Mouse (Mus musculus) CD4-positive helper T cell, adult 2 months (primary cell): ENCODE measurements around the gene Nploc4.

Source experiments
- DNase-seq: peaks from one replicate; pipeline ENCODE4 v3.0.0-alpha.2; 2012; ENCODE audit warnings: low read depth, missing footprints, low spot score

Gene Nploc4

GRCm38 (mm10) chr11:120378611-120379540 is 58.6 kb downstream of the Nploc4 start, which contains the start of gene Faap100:
Faap100 (minus strand) TSS chr11:120378764.
- DNase-seq: peak; percentile 96

DNA sequence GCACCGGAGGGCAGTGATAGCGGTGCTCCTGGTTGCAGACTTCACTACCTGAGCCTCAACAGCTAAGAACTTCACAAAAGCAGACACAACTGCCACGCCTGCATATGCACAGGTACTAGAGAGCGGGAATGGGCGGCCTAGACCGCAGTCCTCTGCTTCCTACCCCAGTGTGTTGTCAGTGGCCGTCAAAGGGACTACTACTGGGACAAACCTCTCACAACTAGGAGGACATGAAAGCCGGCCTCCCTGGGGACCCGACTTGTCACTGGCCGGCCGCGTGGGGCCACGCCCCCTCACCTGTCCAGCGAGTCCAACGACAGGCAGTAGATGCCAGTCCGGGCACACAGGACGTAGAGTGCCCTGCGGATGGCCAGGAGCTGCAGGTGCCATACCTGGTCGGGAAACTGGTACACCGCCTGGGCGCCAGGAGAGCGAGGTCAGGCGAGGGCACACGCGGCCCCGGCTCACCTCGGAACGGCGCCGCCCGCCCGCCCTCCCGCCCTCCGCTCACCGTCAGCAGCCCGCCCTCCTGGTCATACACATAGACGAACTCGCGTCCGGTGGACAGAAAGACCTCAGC is 59.4 kb downstream of the Nploc4 start:
- no peak for DNase-seq

DNA sequence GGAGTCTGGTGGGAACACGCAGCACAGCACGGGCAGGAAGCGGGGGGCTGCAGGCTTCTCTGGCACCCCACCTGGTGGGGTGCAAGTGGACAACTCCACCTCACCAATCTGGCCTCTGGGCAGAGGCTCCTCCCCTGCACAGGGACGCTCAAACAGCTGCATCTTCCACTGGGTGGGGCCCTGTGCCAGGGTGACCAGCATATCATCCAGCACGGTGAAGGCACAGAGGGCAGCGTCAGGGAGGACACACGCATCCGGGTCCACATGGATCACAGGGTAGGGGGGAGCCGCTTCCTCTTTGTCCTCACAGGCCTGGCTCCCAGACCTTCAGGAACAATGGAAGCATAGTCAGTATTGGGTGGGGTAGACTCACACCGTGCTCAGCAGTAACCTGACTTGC is 60.2 kb downstream of the Nploc4 start:
- DNase-seq: no peak

- no peak for DNase-seq
Measured at GRCm38 (mm10) chr11:120376302-120377160, 61.0 kb downstream of the Nploc4 start.

- no peak for DNase-seq
Measured at GRCm38 (mm10) chr11:120375324-120375723, 62.2 kb downstream of the Nploc4 start.

GRCm38 (mm10) chr11:120373820-120374586 is 63.5 kb downstream of the Nploc4 start:
- no peak for DNase-seq

DNA sequence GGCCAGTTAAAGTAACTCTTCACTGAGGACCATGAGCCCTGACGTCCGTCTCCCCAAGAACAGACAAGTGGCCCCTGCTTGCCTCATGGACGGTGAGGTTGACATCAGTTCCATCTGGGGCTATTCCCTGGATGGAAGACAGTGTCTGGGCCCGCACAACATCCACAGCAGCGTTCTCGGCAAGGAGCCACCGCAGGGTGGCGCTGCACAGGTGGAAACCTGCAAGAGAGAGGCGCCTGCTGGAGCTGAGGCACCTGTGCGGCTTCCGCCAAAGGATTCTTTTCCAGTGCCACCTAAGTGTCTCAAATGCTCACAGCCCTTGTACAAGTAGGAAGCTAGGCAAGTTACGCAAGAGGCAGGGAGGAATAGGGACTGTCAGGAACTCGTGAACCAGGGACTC is 64.5 kb downstream of the Nploc4 start:
- no peak for DNase-seq

GRCm38 (mm10) chr11:120369656-120370055 is 67.9 kb downstream of the Nploc4 start:
- peak; percentile 68 for DNase-seq

GRCm38 (mm10) chr11:120366443-120367027 is 71.0 kb downstream of the Nploc4 start:
- no peak for DNase-seq

- DNase-seq: no peak
Measured at GRCm38 (mm10) chr11:120362891-120363290, 74.6 kb downstream of the Nploc4 start.

- DNase-seq: no peak
Measured at GRCm38 (mm10) chr11:120361295-120361694, 76.2 kb downstream of the Nploc4 start, which contains the start of gene Fscn2. Fscn2 (plus strand) TSS chr11:120361534.

DNA sequence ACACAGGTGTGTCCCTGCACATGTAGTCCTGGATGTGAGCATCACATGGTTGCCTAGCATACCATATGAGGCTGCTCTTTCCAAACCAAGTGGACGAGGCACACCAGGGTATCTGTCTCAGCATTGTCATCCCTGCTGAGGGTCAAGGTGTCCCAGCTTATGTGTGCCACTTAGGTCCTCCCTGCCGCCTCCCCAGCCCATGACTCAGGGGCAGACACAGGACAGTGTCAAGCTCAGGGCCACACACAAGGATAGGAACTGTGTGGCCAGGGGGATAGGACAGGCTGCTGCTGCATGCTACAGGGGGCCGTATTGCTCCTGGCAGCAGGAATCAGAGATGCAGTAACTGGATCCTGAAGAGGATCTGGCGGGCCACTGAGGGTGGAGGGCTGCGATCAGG is 76.8 kb downstream of the Nploc4 start:
- DNase-seq: no peak

- DNase-seq: no peak
Measured at GRCm38 (mm10) chr11:120360062-120360461, 77.4 kb downstream of the Nploc4 start.

- no peak for DNase-seq
Measured at GRCm38 (mm10) chr11:120359391-120359790, 78.1 kb downstream of the Nploc4 start.

GRCm38 (mm10) chr11:120357791-120358401 is 79.6 kb downstream of the Nploc4 start:
- no peak for DNase-seq

DNA sequence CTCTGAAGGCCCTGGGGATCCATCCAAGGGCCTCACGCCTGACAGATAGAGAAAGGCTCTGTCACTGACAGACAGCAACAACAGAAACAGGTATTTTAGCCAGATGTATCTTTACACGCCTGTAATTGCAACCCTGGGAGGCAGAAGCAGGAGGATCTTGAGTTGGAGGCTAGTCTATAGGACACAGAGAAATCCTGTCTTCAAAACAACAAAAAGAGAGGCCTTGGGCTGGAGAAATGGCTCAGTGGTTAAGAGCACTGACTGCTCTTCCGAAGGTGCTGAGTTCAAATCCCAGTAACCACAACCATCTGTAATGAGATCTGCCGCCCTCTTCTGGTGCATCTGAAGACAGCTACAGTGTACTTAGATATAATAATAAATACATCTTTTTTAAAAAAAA is 80.6 kb downstream of the Nploc4 start:
- no peak for DNase-seq

GRCm38 (mm10) chr11:120356319-120356840 is 81.1 kb downstream of the Nploc4 start:
- DNase-seq: no peak

DNA sequence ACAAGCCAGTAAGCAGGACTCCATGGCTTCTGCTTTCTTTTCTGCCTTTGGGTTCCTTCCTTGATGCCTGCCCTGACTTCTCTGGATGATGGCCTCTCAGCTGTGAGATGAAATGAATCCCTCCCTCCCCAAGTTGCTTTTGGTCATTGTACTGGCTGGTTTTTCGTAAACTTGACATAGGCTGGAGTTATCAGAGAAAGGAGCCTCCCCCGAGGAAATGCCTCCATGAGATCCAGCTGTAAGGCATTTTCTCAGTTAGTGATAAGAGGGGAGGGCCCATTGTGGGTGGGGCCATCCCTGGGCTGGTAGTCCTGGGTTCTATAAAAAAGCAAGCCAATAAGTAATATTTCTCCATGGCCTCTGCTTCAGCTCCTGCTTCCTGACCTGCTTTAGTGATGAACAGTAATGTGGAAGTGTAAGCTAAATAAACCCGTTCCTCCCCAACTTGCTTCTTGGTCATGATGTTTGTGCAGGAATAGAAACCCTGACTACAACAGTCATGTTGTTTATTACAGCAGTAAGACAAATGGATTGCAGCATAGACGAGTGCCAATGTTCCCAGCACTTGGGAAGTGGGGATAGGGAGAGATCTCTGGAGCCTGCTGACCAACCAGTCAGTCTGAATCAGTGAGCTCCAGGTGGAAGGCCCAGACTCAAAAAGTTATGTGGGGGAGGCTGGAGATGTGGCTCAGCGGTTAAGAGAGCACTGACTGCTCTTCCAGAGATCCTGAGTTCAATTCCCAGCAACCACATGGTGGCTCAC is 82.0 kb downstream of the Nploc4 start:
- DNase-seq: no peak
